In the genomic region with DNA sequence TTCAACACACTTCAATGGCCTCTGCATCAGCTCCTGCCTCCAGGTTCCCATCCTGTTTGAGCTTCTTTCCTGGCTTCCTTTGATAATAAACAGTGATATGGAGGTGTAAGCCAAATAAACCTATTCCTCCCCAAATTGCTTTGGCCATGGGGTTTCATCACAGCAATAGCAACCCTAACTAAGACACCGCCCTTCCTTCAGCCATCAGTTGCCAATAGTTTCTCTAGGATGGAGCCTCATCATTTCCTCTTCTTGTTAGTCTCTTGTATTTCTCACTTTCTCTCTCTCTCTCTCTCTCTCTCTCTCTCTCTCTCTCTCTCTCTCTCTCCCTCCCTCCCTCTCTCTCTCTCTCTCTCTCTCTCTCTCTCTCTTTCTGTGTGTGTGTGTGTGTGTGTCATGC, we compare ENCODE assay signal across 10 mouse cellular contexts. TPM values are rescaled to one million over a fixed set of nuclear protein-coding genes. Genes with fewer than 3 reads are reported as not detected.
"Had no signal": no experiment of that assay in that cellular context is flagged by ENCODE, and none has a peak within 500 bp of the region (broad histone marks: within the 10 kb centered on the region; RNA-seq: fewer than 3 reads in every experiment).

No protein-coding gene starts in this region.

RNA-seq across cellular contexts. Expression of gene Slfn4, which starts 26.0 kb away (rescaled TPM):
- total RNA-seq: layer of hippocampus, adult 2 months; layer of hippocampus, postnatal 25 days; left cerebral cortex, adult 18-20 months had no signal

RNA-seq across cellular contexts. Expression of gene Slfn1, which starts 32.3 kb away (rescaled TPM):
- total RNA-seq: hindbrain, postnatal 0 days; layer of hippocampus, adult 18-20 months; layer of hippocampus, adult 2 months; layer of hippocampus, adult 8-10 months; layer of hippocampus, postnatal 10 days; layer of hippocampus, postnatal 14 days; layer of hippocampus, postnatal 25 days; layer of hippocampus, postnatal 36 days; left cerebral cortex, adult 18-20 months; left cerebral cortex, adult 2 months had no signal
